Mouse (Mus musculus): ENCODE data around the gene Bmpr1b. TPM values are rescaled to one million over a fixed set of nuclear protein-coding genes. Genes with fewer than 3 reads are reported as not detected.

Bmpr1b gene
- polyA plus RNA-seq (2012; rRNA removed), result 7.4 and 8.8 TPM in 2 replicates
- 11.7 and 13.8 TPM in 2 replicates for polyA plus RNA-seq (2014; fragmentation: Nextera tagmentation; extraction: Ambion mirVana)

GRCm38 (mm10) chr3:142168863-142169521 is at the start of gene Bmpr1b:
TSS of gene Bmpr1b (minus strand) at chr3:142169425.
- peak within 1 kb of the TSS; percentile 80 for H3K4me2 ChIP-seq (replicated peaks; ENCODE audit: low read depth, low read length, severe bottlenecking)
- DNase-seq (ENCODE audit: low spot score) (peak; percentile 81), ATAC-seq (ENCODE audit: low FRiP score, low read depth) (peak; percentile 80)
- peak within 1 kb of the TSS; percentile 87 for H3K27ac ChIP-seq (replicated peaks; ENCODE audit: low read depth, low read length)
- H3K27me3 ChIP-seq (ENCODE audit: control insufficient read depth, insufficient read depth, low read length), result peaks cover 16% of the 10 kb centered on the region
- H3K4me1 ChIP-seq (ENCODE audit: control insufficient read depth, insufficient read depth, low read length), result no peaks in the 10 kb centered on the region; the same call in none of the 2 replicates
- no peaks in the 10 kb centered on the region for H3K9me3 ChIP-seq (ENCODE audit: control insufficient read depth, low read length)
- no peaks in the 10 kb centered on the region for H3K36me3 ChIP-seq (ENCODE audit: control insufficient read depth, insufficient read depth, low read length)
- H3K4me3 ChIP-seq (replicated peaks; ENCODE audit: low read length), result peak within 1 kb of the TSS; percentile 75
- TF ChIP-seq POLR2A (IDR thresholded peaks at IDR 0.05; ENCODE audit: borderline replicate concordance, extremely low read depth, insufficient read depth, insufficient read length), result 0 out of 2 replicates have a peak, but pooled peaks have one; percentile 15
- H3K9ac ChIP-seq (ENCODE audit: low read depth, low read length, severe bottlenecking), result peak within 1 kb of the TSS; percentile 84
- WGBS, result under 1% methylated on average over 54 of the region's 65 CpGs

DNA sequence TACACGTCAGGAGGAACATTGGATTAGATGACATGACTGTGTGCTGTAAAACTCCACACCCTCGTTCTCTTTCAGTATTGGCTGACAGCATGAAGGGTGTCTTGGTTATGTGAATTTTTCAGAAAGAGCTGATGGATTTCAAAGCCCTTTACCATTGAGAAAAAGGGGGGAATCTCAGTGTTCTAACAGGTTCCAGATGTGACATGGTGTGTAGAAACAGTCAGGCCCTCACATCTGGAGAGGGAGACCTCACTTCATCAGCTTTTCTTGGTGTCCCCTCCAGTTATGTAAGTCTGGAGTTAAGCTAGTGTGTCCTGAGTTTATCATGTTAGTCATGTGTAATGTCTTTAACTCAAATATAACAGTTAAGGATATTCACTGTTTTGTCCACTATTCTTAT is 43.6 kb upstream of the Bmpr1b start:
- H3K27me3 ChIP-seq (ENCODE audit: control insufficient read depth, insufficient read depth, low read length), result 0 out of 2 replicates have a peak, but pooled peaks cover 8% of the 10 kb centered on the region
- no peak overlapping the region for H3K4me2 ChIP-seq (replicated peaks; ENCODE audit: low read depth, low read length, severe bottlenecking)
- no peak overlapping the region for H3K27ac ChIP-seq (replicated peaks; ENCODE audit: low read depth, low read length)
- H3K9me3 ChIP-seq (ENCODE audit: control insufficient read depth, low read length), result no peaks in the 10 kb centered on the region
- H3K4me3 ChIP-seq (replicated peaks; ENCODE audit: low read length), result no peak overlapping the region
- no peak overlapping the region for H3K9ac ChIP-seq (ENCODE audit: low read depth, low read length, severe bottlenecking)
- ATAC-seq (ENCODE audit: low FRiP score, low read depth) (no peak), DNase-seq (ENCODE audit: low spot score) (peak; percentile 16)
- H3K36me3 ChIP-seq (ENCODE audit: control insufficient read depth, insufficient read depth, low read length), result no peaks in the 10 kb centered on the region
- peaks cover 24% of the 10 kb centered on the region for H3K4me1 ChIP-seq (ENCODE audit: control insufficient read depth, insufficient read depth, low read length)
- WGBS, result 23% methylated on average over 2 of the region's 2 CpGs
- TF ChIP-seq POLR2A (IDR thresholded peaks at IDR 0.05; ENCODE audit: borderline replicate concordance, extremely low read depth, insufficient read depth, insufficient read length), result no peak

DNA sequence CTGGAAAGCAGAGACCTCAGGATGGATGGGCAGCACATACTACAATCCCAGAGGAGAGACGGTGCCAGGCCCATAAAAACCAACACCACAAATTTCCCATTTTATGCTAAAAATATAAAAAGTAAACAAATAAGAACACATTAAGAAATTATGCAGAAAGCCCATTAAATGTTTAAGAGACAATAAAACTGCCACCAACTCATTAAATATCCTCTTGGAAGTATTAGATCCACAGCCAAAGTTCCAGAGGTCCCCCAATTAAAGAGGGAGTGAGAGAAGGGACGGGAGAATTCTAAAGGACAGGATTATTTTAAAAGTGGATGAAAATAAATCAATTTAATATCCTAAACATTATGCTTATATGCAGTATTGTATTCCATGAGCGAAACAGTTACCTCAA is 43.0 kb upstream of the Bmpr1b start:
- Histone ChIP-seq H3K4me1 (ENCODE audit: control insufficient read depth, insufficient read depth, low read length) (peaks cover 24% of the 10 kb centered on the region), H3K9me3 (ENCODE audit: control insufficient read depth, low read length) (no peaks in the 10 kb centered on the region), H3K4me3 (replicated peaks; ENCODE audit: low read length) (no peak overlapping the region), H3K4me2 (replicated peaks; ENCODE audit: low read depth, low read length, severe bottlenecking) (no peak overlapping the region), H3K27me3 (ENCODE audit: control insufficient read depth, insufficient read depth, low read length) (0 out of 2 replicates have a peak, but pooled peaks cover 8% of the 10 kb centered on the region), H3K27ac (replicated peaks; ENCODE audit: low read depth, low read length) (no peak overlapping the region), H3K9ac (ENCODE audit: low read depth, low read length, severe bottlenecking) (no peak overlapping the region), H3K36me3 (ENCODE audit: control insufficient read depth, insufficient read depth, low read length) (no peaks in the 10 kb centered on the region)
- TF ChIP-seq POLR2A (IDR thresholded peaks at IDR 0.05; ENCODE audit: borderline replicate concordance, extremely low read depth, insufficient read depth, insufficient read length), result no peak
- ATAC-seq (ENCODE audit: low FRiP score, low read depth) (no peak), DNase-seq (ENCODE audit: low spot score) (no peak)
- 28% methylated on average over 3 of the region's 3 CpGs for WGBS

DNA sequence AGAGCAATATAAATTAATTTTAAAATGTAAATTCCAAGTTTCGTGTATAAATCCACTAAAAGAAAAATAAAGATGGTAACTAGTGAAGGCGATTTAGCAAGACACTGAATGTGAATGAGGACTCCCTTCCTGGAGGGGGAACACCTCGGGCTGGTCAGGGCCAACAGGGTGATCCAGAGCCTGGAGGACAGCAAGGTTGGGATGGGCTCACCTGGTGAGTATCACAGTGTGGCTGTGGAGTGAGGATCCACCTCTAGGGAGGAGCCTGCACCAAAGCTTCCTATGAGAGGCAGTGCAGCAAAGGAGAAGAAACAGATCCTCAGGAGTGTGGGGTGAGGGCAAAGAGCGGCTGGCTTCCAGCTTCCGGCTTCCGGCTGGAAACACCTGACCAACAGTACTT is 40.8 kb upstream of the Bmpr1b start:
- Histone ChIP-seq H3K27me3 (ENCODE audit: control insufficient read depth, insufficient read depth, low read length) (no peaks in the 10 kb centered on the region), H3K9me3 (ENCODE audit: control insufficient read depth, low read length) (no peaks in the 10 kb centered on the region), H3K9ac (ENCODE audit: low read depth, low read length, severe bottlenecking) (no peak overlapping the region), H3K27ac (replicated peaks; ENCODE audit: low read depth, low read length) (no peak overlapping the region), H3K36me3 (ENCODE audit: control insufficient read depth, insufficient read depth, low read length) (no peaks in the 10 kb centered on the region), H3K4me1 (ENCODE audit: control insufficient read depth, insufficient read depth, low read length) (peaks cover 24% of the 10 kb centered on the region), H3K4me2 (replicated peaks; ENCODE audit: low read depth, low read length, severe bottlenecking) (no peak overlapping the region), H3K4me3 (replicated peaks; ENCODE audit: low read length) (no peak overlapping the region)
- DNase-seq (ENCODE audit: low spot score) (no peak), ATAC-seq (ENCODE audit: low FRiP score, low read depth) (no peak)
- no peak for TF ChIP-seq POLR2A (IDR thresholded peaks at IDR 0.05; ENCODE audit: borderline replicate concordance, extremely low read depth, insufficient read depth, insufficient read length)
- 45% methylated on average over 6 of the region's 6 CpGs for WGBS

DNA sequence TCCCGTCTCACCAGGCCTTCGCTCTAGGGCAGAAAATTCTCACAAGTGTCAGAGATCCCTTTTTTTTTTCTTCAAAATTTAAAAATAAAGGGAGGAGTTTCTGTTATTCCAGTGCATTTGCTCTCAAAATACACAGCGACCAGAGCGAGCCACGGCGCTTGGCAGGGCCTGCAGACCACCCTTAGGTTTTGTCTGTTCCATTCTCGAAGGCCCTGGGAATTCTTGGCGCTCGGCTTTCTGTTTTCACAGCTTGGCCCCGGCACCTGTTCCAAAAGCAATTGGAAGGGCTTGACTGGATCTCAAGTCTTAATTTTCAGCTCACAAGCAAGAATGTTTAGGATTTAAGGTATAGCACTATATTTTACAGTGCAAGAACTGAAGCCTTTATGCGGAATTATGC is 39.8 kb upstream of the Bmpr1b start:
- no peaks in the 10 kb centered on the region for H3K9me3 ChIP-seq (ENCODE audit: control insufficient read depth, low read length)
- ATAC-seq (ENCODE audit: low FRiP score, low read depth), result peak; percentile 61; the same call in 1 of the 2 replicates
- H3K4me1 ChIP-seq (ENCODE audit: control insufficient read depth, insufficient read depth, low read length), result peaks cover 24% of the 10 kb centered on the region
- peak; percentile 59 for DNase-seq (ENCODE audit: low spot score)
- no peak overlapping the region for H3K9ac ChIP-seq (ENCODE audit: low read depth, low read length, severe bottlenecking)
- no peaks in the 10 kb centered on the region for H3K27me3 ChIP-seq (ENCODE audit: control insufficient read depth, insufficient read depth, low read length)
- H3K36me3 ChIP-seq (ENCODE audit: control insufficient read depth, insufficient read depth, low read length), result no peaks in the 10 kb centered on the region
- H3K4me2 ChIP-seq (replicated peaks; ENCODE audit: low read depth, low read length, severe bottlenecking), result no peak overlapping the region
- no peak for TF ChIP-seq POLR2A (IDR thresholded peaks at IDR 0.05; ENCODE audit: borderline replicate concordance, extremely low read depth, insufficient read depth, insufficient read length)
- H3K27ac ChIP-seq (replicated peaks; ENCODE audit: low read depth, low read length), result no peak overlapping the region
- H3K4me3 ChIP-seq (replicated peaks; ENCODE audit: low read length), result no peak overlapping the region
- WGBS, result 55% methylated on average over 11 of the region's 11 CpGs

All from limb, embryonic 14.5 days (tissue).